Mouse (Mus musculus) yolk sac, embryonic 10.5 days (tissue): ENCODE data around the gene Extl2.

Source experiments
- DNase-seq: peaks from one replicate; pipeline ENCODE4 v3.0.0-alpha.2; 2017; ENCODE audit warnings: low spot score

Extl2 gene

DNA sequence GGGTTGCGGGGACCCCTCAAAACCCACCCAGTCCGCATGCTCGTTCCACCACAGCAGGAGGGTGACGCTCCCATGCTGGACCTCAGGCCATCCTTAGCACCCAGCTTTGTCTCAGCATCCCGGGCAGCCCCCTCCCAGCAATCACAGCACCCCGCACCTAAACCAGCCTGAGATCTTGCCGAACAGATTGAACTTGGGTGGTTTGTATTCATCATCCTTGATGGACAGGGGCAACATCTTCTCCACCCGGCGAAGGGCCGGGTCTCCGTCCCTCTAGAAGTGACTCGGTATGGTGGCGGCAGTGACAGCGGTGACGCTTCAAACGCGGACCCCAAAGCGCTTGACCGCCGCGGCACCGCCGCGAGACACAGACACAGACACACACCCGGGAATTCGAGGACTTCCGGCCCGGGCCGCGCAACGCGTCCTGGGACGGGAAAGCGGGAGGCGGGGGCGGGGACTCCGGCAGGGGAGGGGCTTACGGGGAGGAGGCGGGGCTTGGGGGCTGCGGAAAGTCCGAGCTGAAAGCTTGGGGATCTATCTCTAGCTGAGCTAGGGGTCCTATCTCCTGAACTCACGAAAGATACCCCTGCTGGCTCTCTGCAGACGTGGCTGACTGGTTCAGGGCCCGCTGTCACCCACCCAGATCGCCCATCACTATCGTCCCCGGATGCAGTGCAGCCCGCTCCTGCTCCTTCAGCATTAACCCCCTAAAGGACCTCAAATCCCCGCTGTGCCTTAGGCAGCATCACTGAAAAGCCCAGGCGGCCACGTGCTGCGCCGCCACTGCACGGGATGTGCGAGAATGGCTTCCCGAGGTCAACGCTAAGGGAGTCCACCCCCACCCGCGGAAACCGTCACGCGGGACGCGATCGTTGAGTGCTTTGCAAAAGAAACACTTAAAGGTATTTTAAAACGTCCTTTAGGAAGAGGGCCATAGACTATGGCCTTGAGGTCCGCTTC, at the start of gene Extl2, which contains the start of gene Slc30a7:
Gene Extl2 (plus strand): TSS at position 485 of the 963 bp plus-strand sequence.
Gene Slc30a7 (minus strand): TSS at position 429 of the 963 bp plus-strand sequence.
- DNase-seq = peak; percentile 90

DNA sequence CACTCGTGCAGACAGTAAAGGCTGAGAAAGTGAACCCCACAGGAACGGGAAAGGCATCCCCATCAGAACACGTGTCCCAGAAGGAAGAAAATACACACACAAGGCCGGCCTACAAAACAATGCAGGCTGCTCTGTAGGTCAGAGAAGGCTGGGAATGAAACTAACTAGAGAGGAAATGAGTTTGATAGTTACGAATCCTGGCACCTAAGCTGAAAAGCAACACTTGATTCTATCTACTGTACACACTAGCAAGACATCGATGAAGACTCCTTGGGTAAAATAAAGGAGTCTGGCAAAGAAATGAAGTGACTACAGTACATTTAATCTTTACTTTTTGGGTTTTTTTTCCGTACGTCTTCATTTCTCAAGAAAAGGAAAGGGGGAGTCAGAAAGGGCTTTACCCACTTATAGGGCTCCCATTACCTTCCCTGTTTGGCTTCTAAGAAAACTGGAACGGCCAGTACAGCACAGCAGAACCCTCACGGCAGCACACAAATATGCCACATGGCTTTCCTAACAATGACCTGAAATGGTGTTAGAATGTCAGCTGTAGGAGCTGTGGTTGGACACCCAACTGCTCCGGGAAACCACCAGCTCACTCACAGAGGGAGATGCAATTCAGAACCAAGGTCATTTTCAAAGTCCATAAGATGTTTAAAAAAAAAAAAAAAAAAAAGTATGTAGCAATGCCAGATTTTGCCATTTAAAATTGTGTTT, 45.8 kb upstream of the Extl2 start:
- no peak for DNase-seq

DNA sequence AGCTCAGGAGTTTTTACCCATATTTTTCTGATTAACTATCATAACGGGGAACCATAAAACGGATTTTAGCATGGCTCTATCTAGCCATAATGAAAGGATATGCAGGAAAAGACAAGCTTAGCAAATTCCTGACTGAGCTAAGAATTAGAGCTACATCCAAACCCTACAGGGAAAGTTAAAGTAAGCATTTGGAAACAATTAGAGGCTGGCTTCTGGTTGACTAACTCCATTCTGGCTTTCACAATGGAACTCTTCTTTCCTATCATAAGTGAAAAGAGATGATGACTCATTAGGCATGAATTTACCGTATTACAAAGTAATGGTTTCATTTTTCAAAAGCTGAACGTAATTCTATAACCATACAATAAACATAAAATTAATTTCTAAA, 45.2 kb upstream of the Extl2 start:
- no peak for DNase-seq

DNA sequence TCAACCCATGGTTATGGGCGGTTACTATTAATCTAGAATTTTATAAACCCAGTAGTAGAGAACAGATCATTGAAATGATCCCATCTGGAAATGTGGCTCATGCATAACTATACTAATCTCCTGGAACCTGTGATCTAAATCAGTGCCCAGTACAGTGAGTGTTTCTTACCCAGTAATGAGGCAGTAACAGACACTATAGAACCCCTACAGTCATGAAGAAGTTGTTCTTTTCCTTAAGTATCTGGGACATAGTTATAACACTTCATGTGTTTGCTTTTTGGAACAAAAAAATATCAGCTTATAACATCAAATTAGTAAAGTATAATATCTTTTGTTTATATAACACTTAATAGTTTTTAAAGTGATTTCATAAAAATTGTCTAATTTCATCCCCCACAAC, 43.7 kb upstream of the Extl2 start:
- DNase-seq = no peak

DNA sequence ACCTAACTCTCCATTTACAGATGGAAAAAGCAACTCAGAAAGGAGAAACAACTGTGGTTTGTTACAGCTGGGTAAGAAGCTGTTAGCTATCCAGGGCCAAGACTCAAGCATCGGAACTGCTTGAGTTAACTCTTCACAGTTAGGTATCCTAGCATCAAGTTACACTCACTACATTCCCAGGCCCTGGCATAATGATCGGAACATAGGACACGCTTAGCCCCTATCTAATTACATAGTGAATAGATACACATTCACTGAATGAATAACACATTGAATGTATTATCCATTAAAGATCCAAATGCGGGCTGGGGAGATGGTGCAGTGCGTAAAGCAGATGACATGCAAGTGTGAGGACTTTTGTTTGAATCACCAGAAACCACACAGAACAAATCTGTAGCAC, 43.2 kb upstream of the Extl2 start:
- no peak for DNase-seq

DNA sequence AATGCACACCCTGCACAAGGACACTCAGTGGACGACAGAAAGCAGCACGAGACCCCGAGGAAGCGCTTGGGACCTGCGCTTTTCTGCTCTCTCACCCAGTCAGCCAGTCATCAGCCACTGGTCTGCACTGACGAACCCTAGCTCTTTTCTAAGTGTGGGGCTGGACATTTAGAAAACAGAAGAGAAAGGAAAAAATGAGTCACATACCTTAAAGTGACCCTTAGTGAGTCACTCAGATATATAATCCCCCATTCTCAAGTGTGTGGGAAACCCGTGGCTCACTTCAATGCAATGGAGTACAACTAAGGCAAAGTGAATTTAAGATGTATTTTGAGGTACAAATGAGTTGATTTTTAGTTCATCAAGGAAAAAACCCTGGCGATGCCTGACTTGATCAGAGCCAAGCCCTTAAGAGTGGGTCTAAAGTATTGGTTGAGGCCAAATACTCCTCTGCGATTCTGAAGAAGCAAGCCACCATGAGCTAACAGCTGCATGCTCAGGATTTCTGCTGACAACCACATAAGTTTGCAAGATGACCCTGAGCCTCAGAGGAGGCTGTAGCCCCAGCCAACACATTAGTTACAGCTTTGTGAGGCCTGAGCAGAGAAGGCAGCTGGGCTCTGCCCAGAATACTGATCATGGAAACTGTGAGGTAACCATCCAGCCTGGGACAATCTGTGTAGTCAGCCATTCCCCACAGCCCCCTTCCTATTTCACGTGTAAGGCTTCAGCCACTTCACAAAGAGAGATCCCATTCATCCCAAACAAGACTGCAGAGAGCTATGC, 38.3 kb upstream of the Extl2 start:
- DNase-seq = no peak

DNA sequence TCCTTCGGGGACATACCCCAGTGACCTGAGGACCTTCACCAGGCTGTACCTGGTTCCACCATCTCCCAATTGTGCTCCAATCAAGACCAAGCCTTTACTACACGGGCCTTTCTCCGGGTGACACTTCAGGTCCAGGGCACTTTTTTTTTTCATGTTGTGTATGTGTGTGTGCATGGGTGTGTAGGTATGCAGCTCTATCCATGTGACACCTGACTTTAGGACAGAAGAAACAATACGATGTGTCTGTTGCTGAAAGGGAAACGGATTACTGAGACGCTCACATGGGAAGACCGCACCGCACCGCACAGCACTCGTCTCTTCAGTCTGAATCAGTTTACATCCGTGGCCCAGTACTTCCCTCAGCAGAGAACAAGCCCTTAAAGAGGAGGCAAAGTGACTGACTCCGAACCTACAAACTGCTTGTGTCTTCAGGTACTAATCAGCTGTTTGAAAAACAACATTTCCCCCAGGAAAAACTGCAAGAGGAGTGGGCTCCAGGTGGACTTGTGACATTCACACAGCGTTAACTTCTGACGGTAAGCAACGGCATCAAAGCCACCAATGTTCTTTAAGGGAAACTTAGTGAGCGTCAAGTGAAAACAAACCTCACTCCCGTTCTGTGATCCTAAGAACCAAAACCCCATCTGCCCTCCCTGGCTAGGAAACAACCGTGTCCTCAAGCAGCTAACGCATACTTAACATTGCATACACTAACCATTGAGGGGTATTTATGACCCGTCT, 36.0 kb upstream of the Extl2 start:
- DNase-seq = no peak

DNA sequence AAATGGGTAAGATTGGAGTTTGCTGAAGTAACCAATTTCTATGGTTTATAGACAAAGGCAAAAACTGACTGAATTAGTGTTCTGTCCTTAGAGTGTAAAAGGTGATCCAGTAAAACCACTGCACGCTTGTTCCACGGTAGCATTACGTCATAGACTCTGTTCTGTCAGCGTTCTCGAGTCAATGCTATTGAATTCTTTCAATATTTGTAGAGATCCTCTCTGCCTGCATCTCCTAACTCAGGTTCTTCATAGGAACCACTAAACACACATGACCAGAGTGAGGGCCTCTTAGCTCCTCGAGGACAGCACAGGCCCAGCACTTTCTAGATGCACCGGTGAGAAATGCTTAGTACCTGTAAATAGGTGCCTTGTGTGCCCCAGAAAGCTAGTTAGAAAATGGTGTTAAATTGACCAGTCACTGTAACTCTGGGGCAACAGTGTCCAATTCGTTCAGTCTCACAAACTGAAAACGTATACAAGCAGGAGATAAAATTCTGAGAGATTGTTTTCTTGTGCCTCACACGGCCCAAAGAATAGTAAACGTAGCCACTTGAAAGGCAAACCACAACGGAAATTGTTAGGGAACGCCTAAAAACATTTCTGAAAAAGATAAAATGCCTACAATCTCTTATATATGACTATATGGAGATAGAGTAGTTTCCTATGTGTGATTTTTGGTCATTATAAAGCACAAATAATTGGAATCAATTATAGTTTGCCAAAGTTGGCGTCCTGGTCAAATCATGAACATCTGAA, 35.2 kb upstream of the Extl2 start:
- no peak for DNase-seq

DNA sequence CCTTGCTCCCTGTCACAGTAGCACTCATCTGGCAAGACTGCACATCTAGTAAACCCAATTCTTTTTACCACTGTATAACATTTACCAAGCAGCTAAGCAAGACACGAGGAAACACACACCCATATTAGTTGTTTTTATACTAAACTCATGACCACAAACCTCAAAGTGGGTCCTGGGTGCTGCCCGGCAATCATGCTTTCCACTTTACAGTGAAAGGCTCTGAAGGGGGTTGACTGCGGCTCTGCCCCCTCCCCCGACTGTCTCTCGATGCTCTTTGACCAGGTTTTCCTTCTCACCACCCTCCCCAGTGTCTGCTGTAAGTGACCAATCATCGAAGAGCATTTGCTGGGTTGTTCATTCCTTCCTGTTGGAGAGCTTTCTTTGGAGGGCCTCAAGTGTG, 33.0 kb upstream of the Extl2 start:
- DNase-seq = no peak

DNA sequence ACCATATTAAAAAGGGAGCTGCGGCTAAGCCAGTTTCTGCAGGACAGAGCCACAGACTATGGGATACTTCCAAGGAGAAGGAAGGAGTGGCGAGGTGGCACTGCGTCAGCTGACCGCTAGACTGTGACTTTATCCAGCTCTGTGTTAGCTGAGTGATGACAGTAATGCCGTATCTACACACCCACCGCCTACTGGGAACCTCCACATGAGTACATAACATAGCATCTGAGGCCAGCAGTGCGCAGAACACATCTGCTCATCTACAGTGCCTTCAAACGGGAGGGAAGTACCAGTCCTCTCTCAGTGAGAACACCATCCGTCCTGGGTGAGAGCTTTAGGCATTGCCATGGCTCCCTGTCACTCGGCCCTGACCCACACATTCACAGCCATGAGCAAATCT, 32.3 kb upstream of the Extl2 start:
- no peak for DNase-seq

DNA sequence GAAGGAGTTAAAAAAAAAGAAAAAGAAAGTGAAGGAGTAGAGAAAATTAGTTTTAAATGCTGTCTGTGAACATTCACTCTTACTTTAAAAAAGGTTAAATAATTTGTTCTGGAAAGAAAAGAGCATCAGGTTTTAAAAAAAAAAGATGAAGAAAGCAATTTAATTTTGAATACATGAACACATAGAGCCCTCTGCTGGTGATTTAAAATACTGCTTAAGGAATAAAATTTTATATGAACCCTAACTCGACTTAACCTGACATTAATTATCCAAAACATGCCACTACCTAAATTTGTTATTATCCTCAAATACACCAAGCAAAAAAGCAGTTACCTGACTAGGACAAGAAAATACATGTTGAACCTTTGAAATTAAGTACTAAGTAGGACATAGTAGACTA, 28.3 kb upstream of the Extl2 start:
- no peak for DNase-seq

DNA sequence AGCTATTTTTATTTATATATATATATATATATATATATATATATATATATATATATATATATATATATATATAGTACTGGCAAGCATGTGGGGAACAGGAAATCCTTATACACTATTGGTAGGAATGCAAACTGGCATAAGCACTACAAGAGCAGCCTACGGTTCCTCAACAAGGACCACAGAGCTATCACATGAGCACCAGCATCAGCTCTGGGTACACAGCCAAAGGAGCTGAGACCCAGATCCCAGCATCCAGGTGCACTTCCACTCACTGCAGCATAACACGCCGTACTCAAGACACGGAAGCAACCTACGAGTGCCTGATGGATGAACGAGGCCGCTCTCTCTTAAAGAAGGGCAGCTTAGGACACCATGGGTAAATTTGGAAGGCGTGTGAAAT, 24.0 kb upstream of the Extl2 start:
- no peak for DNase-seq

DNA sequence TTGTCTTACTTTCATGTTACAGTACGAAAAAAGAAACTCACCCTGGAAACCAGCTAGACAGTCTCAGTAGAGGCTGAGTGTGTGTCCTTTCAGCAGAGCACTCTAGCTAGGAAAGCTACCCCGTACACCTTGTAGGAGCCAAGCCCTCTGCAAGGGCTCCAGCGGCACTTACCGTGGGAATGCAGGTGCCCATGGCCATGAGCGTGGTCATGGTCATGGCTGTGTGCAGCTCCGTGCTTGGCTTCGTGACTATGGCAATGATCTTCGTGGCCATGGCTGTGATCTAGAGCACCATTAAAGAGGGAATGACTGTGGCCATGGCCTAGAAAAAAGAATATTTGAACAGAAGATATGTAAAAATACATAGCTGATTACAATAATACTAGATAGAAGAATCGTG, 22.6 kb upstream of the Extl2 start:
- DNase-seq = no peak

DNA sequence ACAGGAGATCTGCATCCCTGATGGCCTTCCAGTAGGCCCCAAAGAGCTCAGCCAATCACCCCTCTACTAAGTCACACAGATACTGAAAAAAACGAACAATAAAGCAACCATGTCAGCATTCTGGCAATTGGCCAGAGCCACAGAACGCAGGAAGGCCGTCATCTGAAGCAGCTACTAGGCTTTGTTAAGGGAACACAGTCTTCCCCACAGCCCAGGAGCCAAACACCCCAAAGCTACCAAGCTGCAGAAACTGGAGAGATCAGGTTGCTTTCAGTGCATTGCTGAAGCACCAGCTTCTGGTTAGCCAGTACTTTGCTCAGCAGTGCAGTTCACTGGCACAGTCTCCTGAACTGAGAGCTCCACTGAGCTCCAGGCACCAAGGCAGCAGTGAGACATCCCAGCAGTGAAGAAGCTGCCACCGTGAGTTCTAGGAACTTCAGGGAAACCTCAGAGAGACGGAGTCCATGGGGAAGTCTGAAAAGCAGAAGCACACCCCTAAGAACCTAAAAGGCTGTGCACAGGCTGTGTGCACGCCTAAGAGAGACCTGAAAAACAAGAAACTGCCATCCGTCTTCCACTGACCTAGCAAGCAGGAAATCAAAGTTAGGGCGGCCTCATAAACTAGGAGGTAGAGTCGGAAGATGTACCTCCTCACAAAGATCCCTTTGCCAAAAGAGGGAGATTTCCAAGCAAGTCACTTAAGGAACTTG, 21.9 kb upstream of the Extl2 start:
- DNase-seq = no peak

DNA sequence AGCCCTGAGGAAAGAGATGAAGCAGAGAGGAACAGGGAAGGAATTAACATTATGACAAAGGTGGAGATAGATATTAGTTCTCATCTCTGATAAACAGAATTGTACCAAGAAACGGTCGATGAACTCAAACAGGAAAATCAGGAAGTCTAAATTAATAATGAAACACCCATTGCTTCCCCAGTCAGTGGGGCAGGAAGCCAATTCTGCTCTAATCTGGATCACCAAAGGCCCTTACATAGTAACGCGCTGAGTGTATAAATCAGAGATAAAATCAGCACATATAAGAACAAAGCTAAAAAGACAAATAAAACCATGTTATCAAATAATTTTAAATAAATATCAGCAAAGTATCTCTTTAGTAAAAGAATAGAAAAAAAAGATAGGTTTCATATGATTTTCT, 15.2 kb upstream of the Extl2 start:
- DNase-seq = no peak

DNA sequence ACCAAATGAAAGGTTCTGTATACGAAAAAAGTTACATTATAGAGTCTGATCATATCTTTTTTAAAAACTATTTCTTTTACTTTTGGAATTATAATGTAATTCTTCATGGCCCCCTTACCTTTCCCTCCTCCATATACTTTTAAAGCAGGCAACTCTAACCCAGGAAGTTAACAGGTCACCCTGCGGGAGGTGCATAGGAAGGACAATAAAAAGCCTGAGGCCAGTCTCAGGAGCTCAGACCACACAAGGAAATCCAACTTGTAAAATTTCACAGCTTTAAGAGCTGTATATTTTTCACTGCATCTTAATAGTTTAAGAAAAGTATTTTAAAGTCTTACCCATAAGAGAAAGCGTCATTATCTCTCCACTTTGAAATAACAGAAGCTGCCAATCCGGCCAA, 14.7 kb upstream of the Extl2 start:
- no peak for DNase-seq

DNA sequence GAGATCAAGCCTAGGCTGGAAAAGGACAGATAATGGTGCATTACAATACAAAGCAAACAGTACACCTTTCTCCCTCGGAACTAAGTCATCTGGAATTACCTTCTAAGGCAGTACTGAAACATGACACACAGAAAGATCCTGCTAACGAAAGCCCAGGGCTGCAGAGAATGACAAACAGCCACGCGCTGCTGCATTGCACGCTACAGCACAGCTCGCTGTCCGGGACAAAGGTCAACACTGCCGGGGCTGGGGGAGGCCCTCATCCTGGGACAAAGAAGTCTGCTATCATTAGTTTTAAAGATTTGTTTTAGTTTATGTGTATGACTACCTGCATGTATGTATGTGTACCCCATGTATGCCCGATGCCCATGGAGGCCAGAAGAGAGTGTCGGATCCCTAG, 14.2 kb upstream of the Extl2 start:
- DNase-seq = peak; percentile 76

DNA sequence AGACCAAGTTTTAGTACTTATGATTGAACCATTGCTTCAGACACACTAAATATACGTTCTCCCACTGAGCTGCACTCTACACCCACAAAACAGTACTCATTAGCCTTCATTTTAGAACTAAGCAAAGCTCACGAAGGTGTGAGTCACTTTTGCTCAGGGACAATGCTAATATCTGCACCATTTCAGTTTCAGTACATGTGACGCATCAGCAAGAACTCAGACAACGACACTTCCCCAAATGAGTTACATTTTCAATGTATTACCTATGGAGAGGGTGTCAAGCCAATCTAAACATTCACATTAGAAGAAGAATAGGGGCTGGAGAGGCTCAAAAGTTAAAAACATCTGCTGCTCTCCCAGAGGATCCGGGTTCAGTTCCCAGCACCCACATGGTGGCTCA, 10.3 kb upstream of the Extl2 start:
- DNase-seq = no peak

DNA sequence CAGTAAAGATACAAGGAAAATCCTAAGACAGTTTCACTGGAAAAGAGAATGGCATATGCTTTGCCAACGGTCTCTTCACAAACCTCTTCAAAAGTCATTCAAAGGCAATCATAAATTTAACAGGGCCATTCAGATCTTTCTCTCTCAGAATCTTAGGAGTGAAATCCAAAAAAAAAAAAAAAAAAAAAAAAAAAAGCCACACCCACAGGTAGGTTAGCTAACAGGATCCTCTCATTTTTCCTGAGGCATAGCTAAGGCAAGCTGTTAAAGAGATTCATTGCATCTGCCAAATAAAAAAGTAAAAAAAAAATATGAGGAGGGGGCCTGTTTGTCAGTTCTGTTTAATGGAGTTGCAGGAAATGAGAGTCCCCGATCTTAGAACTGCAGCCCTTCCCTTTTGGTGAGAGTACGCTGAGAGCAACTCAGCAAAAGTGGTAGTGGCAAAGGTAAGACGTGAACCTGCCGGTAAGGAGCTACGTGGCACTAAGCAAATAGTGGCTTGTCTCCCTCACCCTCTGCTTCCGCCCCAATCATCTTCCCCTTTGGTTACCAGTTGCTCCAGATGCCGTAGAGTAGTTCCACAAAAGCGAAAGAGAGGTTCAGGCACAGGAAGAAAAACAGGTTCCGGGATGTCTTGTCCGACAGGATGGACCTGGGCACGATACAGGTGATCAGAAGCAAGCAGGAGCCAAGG, 831 bp upstream of the Extl2 start:
- peak; percentile 36 for DNase-seq

DNA sequence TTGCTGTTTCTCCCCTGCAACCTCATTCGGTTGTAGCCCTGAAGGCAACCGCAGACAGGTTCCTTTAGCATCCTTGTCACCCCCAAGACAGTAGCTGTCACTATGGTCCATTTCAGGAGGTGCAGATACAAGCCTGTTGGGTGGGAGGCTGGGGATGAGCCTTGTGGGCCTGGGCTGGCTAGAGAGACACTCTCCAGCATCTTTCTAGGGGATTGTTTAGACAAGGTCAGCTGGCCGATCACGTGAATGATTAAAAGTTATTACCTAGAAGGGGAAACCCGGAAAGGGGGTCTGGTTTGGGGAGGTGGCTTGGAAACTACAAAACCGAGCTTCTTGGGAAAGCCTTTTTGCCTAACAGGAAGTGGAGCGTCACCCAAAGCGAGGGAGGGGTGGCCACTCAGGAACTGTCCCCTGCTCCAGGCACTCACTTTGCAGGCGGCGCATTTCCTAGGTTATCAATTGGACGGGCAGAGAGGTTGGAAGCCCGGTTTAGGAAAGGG, 729 bp downstream of the Extl2 start:
- DNase-seq = peak; percentile 81
